Mouse (Mus musculus): ENCODE measurements around the gene Moap1.
A peak's percentile ranks its signal among the peaks of the same experiment; 100 is the strongest.

The Moap1 gene

GRCm38 (mm10) chr12:102743589-102744574 lies at the start of gene Moap1, which contains the start of gene Tmem251:
TSS of gene Moap1 (minus strand) at chr12:102743661.
TSS of gene Tmem251 (plus strand) at chr12:102743762.
- DNase-seq: peak; percentile 93

GRCm38 (mm10) chr12:102787927-102788326 lies 44.5 kb upstream of the Moap1 start:
- DNase-seq: no peak

- DNase-seq: no peak
Measured at GRCm38 (mm10) chr12:102785593-102785985, 42.1 kb upstream of the Moap1 start.

GRCm38 (mm10) chr12:102784899-102785592 lies 41.6 kb upstream of the Moap1 start:
- no peak for DNase-seq

- no peak for DNase-seq
Measured at GRCm38 (mm10) chr12:102782841-102783240, 39.4 kb upstream of the Moap1 start.

- DNase-seq: peak; percentile 29
Measured at GRCm38 (mm10) chr12:102779452-102779851, 36.0 kb upstream of the Moap1 start.

GRCm38 (mm10) chr12:102778151-102778550 lies 34.7 kb upstream of the Moap1 start:
- DNase-seq: no peak

GRCm38 (mm10) chr12:102776035-102776434 lies 32.6 kb upstream of the Moap1 start:
- no peak for DNase-seq

GRCm38 (mm10) chr12:102772676-102773075 lies 29.2 kb upstream of the Moap1 start:
- no peak for DNase-seq

GRCm38 (mm10) chr12:102771601-102772000 lies 28.1 kb upstream of the Moap1 start:
- no peak for DNase-seq

- peak; percentile 31 for DNase-seq
Measured at GRCm38 (mm10) chr12:102769000-102769399, 25.5 kb upstream of the Moap1 start.

- DNase-seq: no peak
Measured at GRCm38 (mm10) chr12:102763696-102764095, 20.2 kb upstream of the Moap1 start.

- no peak for DNase-seq
Measured at GRCm38 (mm10) chr12:102761668-102762067, 18.2 kb upstream of the Moap1 start.

- no peak for DNase-seq
Measured at GRCm38 (mm10) chr12:102758936-102759335, 15.5 kb upstream of the Moap1 start.

GRCm38 (mm10) chr12:102758403-102758756 lies 14.9 kb upstream of the Moap1 start, which contains the start of gene Gm20604:
TSS of gene Gm20604 (minus strand) at chr12:102758672.
- no peak for DNase-seq

- DNase-seq: peak; percentile 98
Measured at GRCm38 (mm10) chr12:102757689-102758402, 14.4 kb upstream of the Moap1 start, which contains the start of the genes Gm28051, Gon7 and Ubr7. TSS of gene Gm28051 (minus strand) at chr12:102757765. TSS of gene Gon7 (minus strand) at chr12:102757803. TSS of gene Ubr7 (plus strand) at chr12:102757967.

- DNase-seq: no peak
Measured at GRCm38 (mm10) chr12:102757055-102757688, 13.7 kb upstream of the Moap1 start.

GRCm38 (mm10) chr12:102756304-102756703 lies 12.8 kb upstream of the Moap1 start:
- peak; percentile 43 for DNase-seq

GRCm38 (mm10) chr12:102748256-102748655 lies 4.8 kb upstream of the Moap1 start:
- DNase-seq: no peak

GRCm38 (mm10) chr12:102744839-102745238 lies 1.4 kb upstream of the Moap1 start:
- no peak for DNase-seq

GRCm38 (mm10) chr12:102743036-102743588 lies 349 bp downstream of the Moap1 start:
- DNase-seq: no peak

GRCm38 (mm10) chr12:102742056-102742455 lies 1.4 kb downstream of the Moap1 start:
- no peak for DNase-seq
